Mouse (Mus musculus) CD4-positive naive resting alpha-beta T cell, adult 76 days (primary cell): Measurements from ENCODE around the gene Pacsin1. TPM values are rescaled to one million over a fixed set of nuclear protein-coding genes. Genes with fewer than 3 reads are reported as not detected.

Experiments
- total RNA-seq: library from RNA; stranded (reverse); gene quantifications from one replicate; pipeline ENCODE4 v1.2.4, GENCODE M21; 2023

The Pacsin1 gene
- total RNA-seq, result 38.2 TPM

DNA sequence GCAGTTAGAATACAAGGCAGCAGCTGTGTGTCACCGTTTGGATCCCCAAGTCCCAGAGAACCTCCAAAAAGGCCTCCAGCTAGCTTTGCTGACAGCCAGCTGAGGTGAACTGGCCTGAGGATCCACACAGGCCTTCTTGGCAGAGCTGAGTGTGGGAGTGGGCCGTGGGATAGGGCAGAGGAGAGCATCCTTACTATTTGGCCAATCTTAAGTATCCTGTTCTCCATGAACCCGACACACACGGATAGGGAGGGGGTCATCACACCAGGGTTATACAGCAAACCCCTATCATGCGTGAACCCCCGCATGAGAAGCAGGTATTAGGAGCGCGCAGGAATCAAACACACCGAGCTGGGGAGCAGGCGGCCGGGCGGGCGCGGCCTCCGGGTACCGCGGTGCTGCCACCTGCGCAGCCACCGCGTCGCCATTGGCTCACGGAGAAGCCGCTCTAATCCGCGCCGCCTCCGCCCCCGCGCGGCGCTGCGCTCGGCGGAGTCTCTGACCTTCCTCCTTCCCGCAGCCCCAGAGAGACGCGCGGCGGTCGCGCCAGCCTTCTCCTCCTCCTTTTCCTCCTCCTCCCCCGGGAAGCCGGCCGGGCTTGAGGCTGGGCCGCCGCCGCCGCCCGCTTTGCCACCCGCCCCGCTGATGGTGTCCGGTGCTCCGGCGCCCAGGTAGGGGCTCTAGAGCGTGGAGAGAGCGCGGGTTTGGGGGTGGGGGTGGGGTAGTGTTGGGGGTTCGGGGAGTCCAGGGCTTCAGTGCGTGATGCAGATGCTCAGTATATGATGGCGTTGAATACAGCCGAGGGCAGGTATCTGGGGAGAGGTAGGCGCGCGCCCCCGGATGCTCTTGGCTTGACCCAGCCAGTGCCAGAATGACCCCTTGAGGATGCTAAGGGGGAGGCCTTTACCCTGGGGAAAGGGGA lies at the start of gene Pacsin1:
TSS of gene Pacsin1 (plus strand) at position 421 of the 922 bp plus-strand sequence.

GRCm38 (mm10) chr17:27623360-27624326 lies 31.7 kb upstream of the Pacsin1 start, which contains the start of gene Nudt3:
TSS of gene Nudt3 (minus strand) at chr17:27623495.

DNA sequence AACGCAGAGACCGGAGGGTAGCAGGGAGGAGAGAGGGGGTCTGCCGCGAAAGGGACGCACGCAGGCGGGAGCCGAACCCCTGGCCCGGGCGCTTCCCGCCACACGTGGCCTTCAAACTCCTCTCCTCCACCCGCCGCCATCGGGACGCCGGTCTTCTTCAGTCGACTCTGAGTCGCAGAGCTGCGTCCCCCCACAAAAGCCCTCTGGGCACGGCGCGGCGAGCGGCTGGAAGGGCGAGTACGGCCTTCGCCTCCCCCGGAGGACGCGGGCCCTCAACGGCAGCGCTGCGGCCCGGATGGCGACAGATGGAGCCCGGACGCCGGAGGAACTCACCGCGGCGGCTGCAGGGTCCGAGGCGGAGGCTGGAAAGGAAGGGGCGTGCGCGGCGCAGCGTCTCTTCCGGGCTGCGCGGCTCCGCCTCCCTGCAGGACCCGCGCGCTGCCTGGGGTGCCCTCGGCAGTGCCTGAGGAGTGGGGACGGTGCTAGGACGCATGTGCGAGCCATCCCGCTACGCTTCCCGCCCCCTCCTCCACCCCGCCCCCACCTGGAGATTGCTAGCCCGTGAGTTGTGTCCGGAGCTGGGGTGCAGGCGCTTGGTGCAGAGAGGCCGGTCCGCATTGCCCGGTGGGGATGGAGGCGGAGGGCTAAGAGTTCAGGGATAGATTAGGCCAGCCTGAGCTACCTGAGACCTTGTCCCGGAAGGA lies 20.3 kb upstream of the Pacsin1 start, which contains the start of gene RPS10-NUDT3:
TSS of gene RPS10-NUDT3 (minus strand) at position 352 of the 704 bp plus-strand sequence.

GRCm38 (mm10) chr17:27636132-27637020 lies 18.9 kb upstream of the Pacsin1 start, which contains the start of gene Rps10:
TSS of gene Rps10 (minus strand) at chr17:27636669.

DNA sequence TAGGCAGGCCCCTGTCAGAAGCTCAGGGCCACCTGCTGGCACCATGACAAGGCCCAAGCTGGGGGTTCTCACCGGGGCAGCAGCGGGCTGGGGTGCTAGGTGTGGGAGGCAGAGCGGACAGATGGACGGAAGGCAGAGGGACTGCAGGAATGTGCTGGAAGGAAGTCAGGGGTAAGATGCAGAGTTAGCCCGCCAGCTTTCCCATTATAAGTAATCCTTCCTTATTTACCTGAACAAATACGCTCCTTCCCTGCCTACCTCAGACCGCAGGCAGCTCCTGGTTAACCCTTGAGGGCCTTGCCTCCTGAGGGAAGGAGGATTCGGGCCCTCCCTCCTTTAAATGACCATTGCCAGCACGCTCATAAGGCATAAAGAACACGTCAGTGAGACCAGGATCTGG lies 73.5 kb downstream of the Pacsin1 start, which contains the start of gene Spdef:
TSS of gene Spdef (minus strand) at position 186 of the 400 bp plus-strand sequence.

Other genes with a start within 250 kb of the Pacsin1 start
- gene Grm4, start 134.1 kb upstream of the Pacsin1 start, total RNA-seq, result not detected
- 41.8 TPM for gene Hmga1, start 99.0 kb upstream of the Pacsin1 start, total RNA-seq
- gene AI413582, start 89.8 kb upstream of the Pacsin1 start, total RNA-seq, result 41.7 TPM
- 86.4 TPM for gene Nudt3, start 32.0 kb upstream of the Pacsin1 start, total RNA-seq
- gene RPS10-NUDT3, start 20.3 kb upstream of the Pacsin1 start, total RNA-seq, result not detected
- 2,982 TPM for gene Rps10, start 18.8 kb upstream of the Pacsin1 start, total RNA-seq
- 1.2 TPM for gene Spdef, start 73.4 kb downstream of the Pacsin1 start, total RNA-seq
- 81.3 TPM for gene D17Wsu92e, start 165.1 kb downstream of the Pacsin1 start, total RNA-seq
- gene Snrpc, start 182.6 kb downstream of the Pacsin1 start, total RNA-seq, result 68.9 TPM
- 4.4 TPM for gene Uhrf1bp1, start 200.9 kb downstream of the Pacsin1 start, total RNA-seq